Mouse (Mus musculus): ENCODE measurements around the gene Eif4a2.

The Eif4a2 gene

GRCm38 (mm10) chr16:23106121-23106520 is 1.1 kb upstream of the Eif4a2 start:
- WGBS = 72% methylated on average over 7 of the region's 7 CpGs

- under 1% methylated on average over 52 of the region's 52 CpGs for WGBS
These were observed 909 bp downstream of the Eif4a2 start for GRCm38 (mm10) chr16:23107946-23108759.

- 3% methylated on average over 5 of the region's 5 CpGs for WGBS
These were observed 1.7 kb downstream of the Eif4a2 start for GRCm38 (mm10) chr16:23108943-23109342.

- 11% methylated on average over 5 of the region's 5 CpGs for WGBS
These were observed 2.4 kb downstream of the Eif4a2 start for GRCm38 (mm10) chr16:23109350-23110280.

GRCm38 (mm10) chr16:23112348-23112747 is 5.1 kb downstream of the Eif4a2 start:
- 49% methylated on average over 12 of the region's 12 CpGs for WGBS

GRCm38 (mm10) chr16:23112861-23113435 is 5.7 kb downstream of the Eif4a2 start:
- 18% methylated on average over 9 of the region's 9 CpGs for WGBS

- WGBS = 50% methylated on average over 5 of the region's 5 CpGs
These were observed 7.3 kb downstream of the Eif4a2 start for GRCm38 (mm10) chr16:23114339-23115171.

GRCm38 (mm10) chr16:23115486-23115885 is 8.2 kb downstream of the Eif4a2 start:
- WGBS = 56% methylated on average over 3 of the region's 3 CpGs

- WGBS = 59% methylated on average over 4 of the region's 4 CpGs
These were observed 9.9 kb downstream of the Eif4a2 start for GRCm38 (mm10) chr16:23117173-23117572.

- 94% methylated on average over 3 of the region's 3 CpGs for WGBS
These were observed 15.2 kb downstream of the Eif4a2 start for GRCm38 (mm10) chr16:23122446-23122845.

GRCm38 (mm10) chr16:23123104-23123503 is 15.9 kb downstream of the Eif4a2 start:
- WGBS = 94% methylated on average over 4 of the region's 4 CpGs

- WGBS = 92% methylated on average over 4 of the region's 4 CpGs
These were observed 17.2 kb downstream of the Eif4a2 start for GRCm38 (mm10) chr16:23124398-23124797.

- WGBS = 0% methylated on average over 4 of the region's 4 CpGs
These were observed 20.0 kb downstream of the Eif4a2 start for GRCm38 (mm10) chr16:23127311-23127672.

- WGBS = under 1% methylated on average over 51 of the region's 51 CpGs
These were observed 20.6 kb downstream of the Eif4a2 start, which contains the start of gene Rfc4 for GRCm38 (mm10) chr16:23127673-23128375. Gene Rfc4, minus strand, starts transcription at chr16:23127737.

GRCm38 (mm10) chr16:23130303-23130702 is 23.1 kb downstream of the Eif4a2 start:
- 93% methylated on average over 3 of the region's 3 CpGs for WGBS

GRCm38 (mm10) chr16:23132336-23132735 is 25.1 kb downstream of the Eif4a2 start:
- WGBS = 100% methylated on average over 1 of the region's 1 CpGs

GRCm38 (mm10) chr16:23135421-23136149 is 28.3 kb downstream of the Eif4a2 start:
- 24% methylated on average over 11 of the region's 11 CpGs for WGBS

- 43% methylated on average over 4 of the region's 4 CpGs for WGBS
These were observed 29.2 kb downstream of the Eif4a2 start for GRCm38 (mm10) chr16:23136406-23136970.

- WGBS = 96% methylated on average over 3 of the region's 3 CpGs
These were observed 33.7 kb downstream of the Eif4a2 start for GRCm38 (mm10) chr16:23140911-23141310.

GRCm38 (mm10) chr16:23144326-23144725 is 37.1 kb downstream of the Eif4a2 start:
- WGBS = 88% methylated on average over 7 of the region's 7 CpGs

All from cerebral cortex, adult 2 months (tissue).